Mouse (Mus musculus) stomach, postnatal 0 days (tissue): ENCODE measurements around the gene Asna1. TPM values are rescaled to one million over a fixed set of nuclear protein-coding genes. Genes with fewer than 3 reads are reported as not detected.

Source experiments
- ATAC-seq: fragments of 200-750 bp; cut with Nextera tagmentation; 2 replicates; pipeline ENCODE4 v1.8.0; 2017; ENCODE audit not compliant: low FRiP score, low TSS enrichment
- DNase-seq: peaks from one replicate; pipeline ENCODE4 v3.0.0-alpha.2; 2016; ENCODE audit warnings: low spot score
- H3K27ac ChIP-seq: fragments of 300-500 bp; sonication (generic); replicated peaks from 2 replicates; pipeline ENCODE4 v1.5.1; 2014; ENCODE audit warnings: mild to moderate bottlenecking, control low read depth
- H3K27me3 ChIP-seq: fragments of 300-500 bp; sonication (generic); 2 replicates; pipeline ENCODE4 v1.6.1; 2014; ENCODE audit warnings: low read length; ENCODE audit not compliant: control insufficient read depth, insufficient read depth
- H3K36me3 ChIP-seq: fragments of 300-500 bp; sonication (generic); 2 replicates; pipeline ENCODE4 v1.6.1; 2014; ENCODE audit warnings: low read length, mixed read lengths; ENCODE audit not compliant: control insufficient read depth, insufficient read depth
- H3K4me1 ChIP-seq: fragments of 300-500 bp; sonication (generic); replicated peaks from 2 replicates; pipeline ENCODE4 v1.6.1; 2014; ENCODE audit warnings: antibody characterized with exemption; ENCODE audit not compliant: control insufficient read depth, insufficient read depth
- H3K4me2 ChIP-seq: fragments of 300-500 bp; sonication (generic); replicated peaks from 2 replicates; pipeline ENCODE4 v1.6.1; 2014; ENCODE audit warnings: low read depth, mild to moderate bottlenecking, control low read depth, moderate library complexity
- H3K4me3 ChIP-seq: fragments of 300-500 bp; sonication (generic); 2 replicates; pipeline ENCODE4 v1.5.1; 2014; ENCODE audit warnings: low read depth, low read length, control low read depth
- H3K9ac ChIP-seq: fragments of 300-500 bp; sonication (generic); 2 replicates; pipeline ENCODE4 v1.6.1; 2014; ENCODE audit warnings: mild to moderate bottlenecking, low read length, control low read depth, mixed read lengths
- H3K9me3 ChIP-seq: fragments of 300-500 bp; sonication (generic); 2 replicates; pipeline ENCODE4 v1.6.1; 2016; ENCODE audit warnings: low read length; ENCODE audit not compliant: control insufficient read depth
- CTCF ChIP-seq: IDR thresholded peaks from 2 replicates; pipeline ENCODE4 v1.5.1; 2016; ENCODE audit warnings: antibody characterized with exemption, low read depth, mild to moderate bottlenecking, moderate library complexity
- EP300 ChIP-seq: optimal IDR thresholded peaks from 2 replicates; pipeline ENCODE3; 2016; ENCODE audit warnings: antibody characterized with exemption
- WGBS: fragments of 180-500 bp; shearing (Covaris S2); extraction: QIAGEN DNeasy Blood & Tissue Kit; methylation state at CpG from one replicate; pipeline ENCODE4 v1.1.7; 2014; 5-methylcytosine and 5-hydroxymethylcytosine counted together
- microRNA-seq: library from miRNA; unstranded; fragments of <30 nt; microRNA quantifications from one replicate; pipeline ENCODE4, GENCODE M21; 2016
- polyA plus RNA-seq: library from polyadenylated mRNA; unstranded; fragments of >200 nt; fragmentation: Nextera tagmentation; extraction: Ambion mirVana; gene quantifications from 2 replicates; pipeline ENCODE4 v1.2.1, GENCODE M21; 2015

Asna1 gene
- polyA plus RNA-seq, 1 experiment from 2014 or later: 68.0 TPM

- Histone ChIP-seq H3K9me3 (no peaks in the 10 kb centered on the region), H3K27ac (peak overlapping the region; percentile 94), H3K4me1 (peaks cover 13% of the 10 kb centered on the region), H3K4me3 (peak overlapping the region; percentile 75), H3K36me3 (no peaks in the 10 kb centered on the region; the same call in 1 of the 2 replicates), H3K4me2 (peak overlapping the region; percentile 87), H3K27me3 (no peaks in the 10 kb centered on the region), H3K9ac (peak overlapping the region; percentile 83)
- ATAC-seq (no peak), DNase-seq (no peak)
- 3% methylated on average over 2 of the region's 2 CpGs for WGBS
- TF ChIP-seq EP300 (no peak), CTCF (no peak)
These were observed 56.4 kb downstream of the Asna1 start for GRCm38 (mm10) chr8:84968650-84969049.

Small RNA genes within 50 kb of the gene (microRNA-seq; reads per million reads assigned to microRNA genes)
- gene Mir7070: not detected

Other genes with a start within 250 kb of the Asna1 start
- gene Nfix, start 224.9 kb downstream of the Asna1 start, polyA plus RNA-seq: 36.5 and 36.6 TPM in 2 replicates
- 3.3 TPM in 2 replicates for gene Dand5, start 202.5 kb downstream of the Asna1 start, polyA plus RNA-seq
- 38.5 and 39.3 TPM in 2 replicates for gene Gadd45gip1, start 193.8 kb downstream of the Asna1 start, polyA plus RNA-seq
- gene Rad23a, start 184.6 kb downstream of the Asna1 start, polyA plus RNA-seq: 69.8 and 70.6 TPM in 2 replicates
- gene Calr, start 178.3 kb downstream of the Asna1 start, polyA plus RNA-seq: 522 and 537 TPM in 2 replicates
- 43.3 and 44.3 TPM in 2 replicates for gene Farsa, start 168.3 kb downstream of the Asna1 start, polyA plus RNA-seq
- gene Syce2, start 153.2 kb downstream of the Asna1 start, polyA plus RNA-seq: 25.0 and 27.3 TPM in 2 replicates
- 18.5 and 21.1 TPM in 2 replicates for gene Gcdh, start 131.4 kb downstream of the Asna1 start, polyA plus RNA-seq
- gene Klf1, start 123.4 kb downstream of the Asna1 start, polyA plus RNA-seq: 0.51 and 0.82 TPM in 2 replicates
- 15.9 and 17.4 TPM in 2 replicates for gene Dnase2a, start 116.7 kb downstream of the Asna1 start, polyA plus RNA-seq
- 0.87 and 1.1 TPM in 2 replicates for gene Mast1, start 87.9 kb downstream of the Asna1 start, polyA plus RNA-seq
- gene Rtbdn, start 78.3 kb downstream of the Asna1 start, polyA plus RNA-seq: 0.05 and 0.13 TPM in 2 replicates
- not detected in 2 replicates for gene Gm49661, start 55.8 kb downstream of the Asna1 start, polyA plus RNA-seq
- 370 and 376 TPM in 2 replicates for gene Prdx2, start 55.7 kb downstream of the Asna1 start, polyA plus RNA-seq
- gene Rnaseh2a, start 55.5 kb downstream of the Asna1 start, polyA plus RNA-seq: 79.4 and 80.1 TPM in 2 replicates
- gene Junb, start 46.6 kb downstream of the Asna1 start, polyA plus RNA-seq: 88.5 and 95.9 TPM in 2 replicates
- gene Hook2, start 34.7 kb downstream of the Asna1 start, polyA plus RNA-seq: 28.8 and 30.9 TPM in 2 replicates
- gene Best2, start 10.8 kb downstream of the Asna1 start, polyA plus RNA-seq: 0.06 and 0.16 TPM in 2 replicates
- 94.4 and 95.1 TPM in 2 replicates for gene Trir, start 1.5 kb upstream of the Asna1 start, polyA plus RNA-seq
- 12.5 and 15.4 TPM in 2 replicates for gene Tnpo2, start 11.6 kb upstream of the Asna1 start, polyA plus RNA-seq
- 25.7 and 28.4 TPM in 2 replicates for gene Fbxw9, start 34.8 kb upstream of the Asna1 start, polyA plus RNA-seq
- gene Gm5741, start 42.7 kb upstream of the Asna1 start, polyA plus RNA-seq: not detected in 2 replicates
- gene Dhps, start 46.5 kb upstream of the Asna1 start, polyA plus RNA-seq: 40.2 and 42.2 TPM in 2 replicates
- 114 and 117 TPM in 2 replicates for gene Wdr83os, start 55.5 kb upstream of the Asna1 start, polyA plus RNA-seq
- 22.3 and 23.6 TPM in 2 replicates for gene Wdr83, start 56.0 kb upstream of the Asna1 start, polyA plus RNA-seq
- 29.1 and 32.6 TPM in 2 replicates for gene Man2b1, start 58.0 kb upstream of the Asna1 start, polyA plus RNA-seq
- gene Zfp791, start 97.8 kb upstream of the Asna1 start, polyA plus RNA-seq: 1.2 and 1.5 TPM in 2 replicates
- 0.05 TPM in 1 of 2 replicates, not detected in the other for gene Cks1brt, start 126.6 kb upstream of the Asna1 start, polyA plus RNA-seq
- gene Olfr371, start 200.7 kb upstream of the Asna1 start, polyA plus RNA-seq: not detected in 2 replicates